10 mouse cellular contexts compared by ENCODE assay signal in the genomic region with DNA sequence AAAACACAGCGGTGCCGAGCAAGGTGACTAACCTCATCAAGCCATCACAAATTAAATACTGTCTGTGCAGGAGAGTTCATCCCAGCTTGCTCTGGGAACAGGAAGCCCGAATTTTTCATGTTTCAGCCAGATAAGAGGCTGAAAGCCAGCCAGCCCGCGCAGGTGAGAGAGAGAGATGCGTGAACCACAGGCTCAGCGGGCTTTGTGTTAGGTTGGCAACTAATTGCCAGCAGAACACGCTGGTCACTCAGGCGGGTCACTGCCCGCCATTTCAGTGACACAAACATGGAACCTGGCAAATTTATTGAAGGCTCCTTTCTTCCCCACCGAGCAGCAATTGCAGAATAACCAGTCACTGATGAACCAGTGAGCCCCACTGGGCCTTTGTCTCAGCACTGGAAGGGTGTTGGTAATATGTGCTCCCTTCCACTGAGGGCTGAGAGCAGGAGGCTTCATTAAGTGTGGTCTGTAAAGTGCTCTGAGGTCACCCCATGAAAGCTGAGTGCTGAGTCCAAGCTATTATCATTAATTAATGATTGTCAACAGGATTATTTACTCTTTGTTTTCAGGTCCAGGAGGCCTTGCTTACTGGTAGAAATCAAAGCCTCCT.
DNase-seq lines count a peak whose midpoint lies in the region; ATAC-seq and TF ChIP-seq lines count a peak whose summit lies in the region.
"Had no signal": no experiment of that assay in that cellular context is flagged by ENCODE, and none has a peak within 500 bp of the region (broad histone marks: within the 10 kb centered on the region; RNA-seq: fewer than 3 reads in every experiment).

No protein-coding gene starts in this region.

- intact Hi-C loops in heart, adult 2 months (cut with DNase I), result no loop called here

- H3K4me1 ChIP-seq in ES-E14 (ENCODE audit: control insufficient read depth in 2 of 2, insufficient read depth in 2 of 2, low read length in 2 of 2, poor library complexity in 1 of 2), result no peaks in the 10 kb centered on the region
- peaks cover 5% of the 10 kb centered on the region for H3K4me1 ChIP-seq in forebrain, postnatal 0 days (ENCODE audit: insufficient read depth)
- peaks cover 27% of the 10 kb centered on the region for H3K4me1 ChIP-seq in midbrain, embryonic 12.5 days
- H3K4me1 ChIP-seq in heart, adult 2 months (ENCODE audit: control insufficient read depth, insufficient read depth, low read length), result no peaks in the 10 kb centered on the region
- H3K4me1 ChIP-seq in intestine, embryonic 16.5 days (ENCODE audit: control insufficient read depth, insufficient read depth, low read length), result no peaks in the 10 kb centered on the region

- no peak for DNase-seq in ES-E14 (ENCODE audit: low read depth, low spot score)
- DNase-seq in brain, embryonic 14.5 days (ENCODE audit: low read depth), result peak; percentile 60
- peak; percentile 10 for DNase-seq in forebrain, postnatal 0 days
- no peak for DNase-seq in gastrocnemius, postnatal 4 days (ENCODE audit: low spot score in 2 of 2)
- DNase-seq in heart, adult 2 months, result no peak
- no peak for DNase-seq in layer of hippocampus, adult 9-11 months

- in situ Hi-C loops in ES-E14 (cut with MboI; ENCODE audit: low sequenced_read_pairs in 2 of 2, unreplicated experiment in 2 of 2), result no loop called here

- no peak overlapping the region for H3K9ac ChIP-seq in ES-E14 (ENCODE audit: insufficient read depth, low read depth, low read length, poor library complexity, severe bottlenecking)
- H3K9ac ChIP-seq in forebrain, postnatal 0 days, result no peak overlapping the region
- H3K9ac ChIP-seq in midbrain, embryonic 12.5 days (replicated peaks), result no peak overlapping the region
- no peak overlapping the region for H3K9ac ChIP-seq in heart, adult 2 months (ENCODE audit: low read depth, low read length)
- no peak overlapping the region for H3K9ac ChIP-seq in intestine, embryonic 16.5 days (ENCODE audit: low read depth, low read length)
- H3K9ac ChIP-seq: heart, embryonic 12.5 days had no signal

- H3K4me2 ChIP-seq in forebrain, postnatal 0 days (ENCODE audit: low read depth), result peak overlapping the region; percentile 27
- peak overlapping the region; percentile 28 for H3K4me2 ChIP-seq in midbrain, embryonic 12.5 days (replicated peaks)
- no peak overlapping the region for H3K4me2 ChIP-seq in intestine, embryonic 16.5 days (ENCODE audit: low read depth, low read length)
- H3K4me2 ChIP-seq: heart, embryonic 12.5 days had no signal

- H3K9me3 ChIP-seq in ES-E14 (ENCODE audit: control insufficient read depth, insufficient read depth, low read depth, low read length), result no peaks in the 10 kb centered on the region
- no peaks in the 10 kb centered on the region for H3K9me3 ChIP-seq in forebrain, postnatal 0 days (ENCODE audit: low read length)
- no peaks in the 10 kb centered on the region for H3K9me3 ChIP-seq in midbrain, embryonic 12.5 days
- H3K9me3 ChIP-seq in intestine, embryonic 16.5 days (ENCODE audit: control insufficient read depth, low read length), result no peaks in the 10 kb centered on the region
- H3K9me3 ChIP-seq: heart, embryonic 12.5 days had no signal

- no peaks in the 10 kb centered on the region for H3K36me3 ChIP-seq in ES-E14 (ENCODE audit: control insufficient read depth, insufficient read depth, low read length, poor library complexity, severe bottlenecking)
- H3K36me3 ChIP-seq in forebrain, postnatal 0 days (ENCODE audit: insufficient read depth), result no peaks in the 10 kb centered on the region
- H3K36me3 ChIP-seq in midbrain, embryonic 12.5 days, result no peaks in the 10 kb centered on the region
- no peaks in the 10 kb centered on the region for H3K36me3 ChIP-seq in heart, adult 2 months (ENCODE audit: control insufficient read depth, insufficient read depth, low read length)
- H3K36me3 ChIP-seq in intestine, embryonic 16.5 days (ENCODE audit: control insufficient read depth, insufficient read depth, low read length), result no peaks in the 10 kb centered on the region
- H3K36me3 ChIP-seq: heart, embryonic 12.5 days had no signal

- no peaks in the 10 kb centered on the region for H3K27me3 ChIP-seq in forebrain, postnatal 0 days (ENCODE audit: insufficient read depth, low read length)
- no peaks in the 10 kb centered on the region for H3K27me3 ChIP-seq in midbrain, embryonic 12.5 days
- no peaks in the 10 kb centered on the region for H3K27me3 ChIP-seq in heart, adult 2 months (ENCODE audit: control insufficient read depth, insufficient read depth, low read length)
- H3K27me3 ChIP-seq in intestine, embryonic 16.5 days (replicated peaks; ENCODE audit: control insufficient read depth, insufficient read depth, low read length), result no peaks in the 10 kb centered on the region
- H3K27me3 ChIP-seq: heart, embryonic 12.5 days had no signal

- TF ChIP-seq POLR2A in brain, embryonic 14.5 days (IDR thresholded peaks at IDR 0.05; ENCODE audit: borderline replicate concordance, extremely low read depth, insufficient read depth, insufficient read length, poor library complexity, severe bottlenecking), result no peak
- TF ChIP-seq POLR2A in heart, adult 2 months (IDR thresholded peaks at IDR 0.05; ENCODE audit: insufficient read depth, low read depth, low read length), result no peak

- TF ChIP-seq CTCF in brain, embryonic 14.5 days (IDR thresholded peaks at IDR 0.05; ENCODE audit: borderline replicate concordance, extremely low read depth, insufficient read depth, insufficient read length), result no peak
- no peak for TF ChIP-seq CTCF in forebrain, postnatal 0 days (IDR thresholded peaks at IDR 0.05; ENCODE audit: low read depth)
- no peak for TF ChIP-seq CTCF in heart, adult 2 months (IDR thresholded peaks at IDR 0.05)

- peak overlapping the region; percentile 9 to 33; a peak in 2 of 4 replicates for H3K4me3 ChIP-seq in ES-E14 (ENCODE audit: insufficient read depth in 1 of 2, low read depth in 1 of 2, low read length in 2 of 2, poor library complexity in 1 of 2, severe bottlenecking in 1 of 2)
- H3K4me3 ChIP-seq in forebrain, postnatal 0 days (ENCODE audit: low read depth, low read length), result no peak overlapping the region
- H3K4me3 ChIP-seq in midbrain, embryonic 12.5 days, result no peak overlapping the region
- H3K4me3 ChIP-seq in heart, adult 2 months, result no peak overlapping the region
- H3K4me3 ChIP-seq in intestine, embryonic 16.5 days (ENCODE audit: low read length), result no peak overlapping the region
- H3K4me3 ChIP-seq: heart, embryonic 12.5 days had no signal

- H3K79me2 ChIP-seq in heart, adult 2 months (replicated peaks; ENCODE audit: control insufficient read depth, insufficient read depth, low read length), result no peaks in the 10 kb centered on the region

- H3K27ac ChIP-seq in ES-E14 (ENCODE audit: insufficient read depth, low read depth, low read length, poor library complexity, severe bottlenecking), result no peak overlapping the region
- H3K27ac ChIP-seq in forebrain, postnatal 0 days (ENCODE audit: low read depth, low read length), result no peak overlapping the region
- H3K27ac ChIP-seq in midbrain, embryonic 12.5 days (replicated peaks), result peak overlapping the region; percentile 30; the same call in 1 of the 2 replicates
- H3K27ac ChIP-seq in heart, adult 2 months, result no peak overlapping the region
- H3K27ac ChIP-seq in intestine, embryonic 16.5 days (ENCODE audit: low read length), result no peak overlapping the region

- ATAC-seq in forebrain, postnatal 0 days, result no peak; the same call in 1 of the 2 replicates
- peak; percentile 72 for ATAC-seq in midbrain, embryonic 12.5 days (ENCODE audit: low FRiP score, low read depth)
- ATAC-seq in intestine, embryonic 16.5 days, result no peak
- ATAC-seq: intestine, postnatal 0 days had no signal

- 11% methylated on average over 11 of the region's 11 CpGs for WGBS in forebrain, postnatal 0 days
- WGBS in midbrain, embryonic 12.5 days, result 36% methylated on average over 11 of the region's 11 CpGs
- WGBS in heart, adult 2 months, result 58% methylated on average over 11 of the region's 11 CpGs
- 42% methylated on average over 11 of the region's 11 CpGs for WGBS in intestine, embryonic 16.5 days

- TF ChIP-seq EP300 in heart, adult 2 months (IDR thresholded peaks at IDR 0.05; ENCODE audit: insufficient read depth, low read depth, low read length), result no peak

TF ChIP-seq in ES-E14, 5 proteins besides CTCF, POLR2A, EP300 and RAD21:
- TF ChIP-seq HCFC1 (IDR thresholded peaks at IDR 0.05; ENCODE audit: borderline replicate concordance, insufficient read depth, low read length) (no peak), MAFK (IDR thresholded peaks at IDR 0.05; ENCODE audit: insufficient read depth, low read depth, low read length) (no peak), ZC3H11A (IDR thresholded peaks at IDR 0.05; ENCODE audit: borderline replicate concordance, low read depth, low read length) (no peak), CHD2 (IDR thresholded peaks at IDR 0.05; ENCODE audit: low read depth, low read length) (no peak), ZNF384 (IDR thresholded peaks at IDR 0.05; ENCODE audit: low read depth, low read length) (no peak)

Comparison
In these comparisons a context has a peak if more than half of its experiments do, and no peak if none do; other contexts are left out.
1. DNase-seq: peak in brain, embryonic 14.5 days (single experiment) and forebrain, postnatal 0 days (single experiment); none in ES-E14 (single experiment), gastrocnemius, postnatal 4 days (0 of 2), heart, adult 2 months (0 of 2) and layer of hippocampus, adult 9-11 months (single experiment).
2. H3K4me3 ChIP-seq: peak in ES-E14 (2 of 2); none in forebrain, postnatal 0 days (single experiment), midbrain, embryonic 12.5 days (single experiment), heart, adult 2 months (single experiment) and intestine, embryonic 16.5 days (single experiment).